Mouse (Mus musculus) inflammation-experienced regulatory T-cells, adult 6 months (primary cell): Measurements from ENCODE around the gene 2010003K11Rik. TPM values are rescaled to one million over a fixed set of nuclear protein-coding genes. Genes with fewer than 3 reads are reported as not detected.

ENCODE experiments used
- ATAC-seq: one replicate; pipeline ENCODE4 v1.8.0; 2017
- polyA plus RNA-seq, 3 experiments: library from polyadenylated mRNA; unstranded; fragments of 100-300 nt; shearing (Covaris generic); gene quantifications; one replicate each; pipeline ENCODE4 v1.2.1; 2017

2010003K11Rik gene
- not detected for polyA plus RNA-seq

- no peak for ATAC-seq
These were observed at the start of gene 2010003K11Rik for GRCm38 (mm10) chr19:4498062-4498933. Gene 2010003K11Rik, minus strand, starts transcription at chr19:4498583.

GRCm38 (mm10) chr19:4547801-4548200, 49.4 kb upstream of the 2010003K11Rik start:
- no peak for ATAC-seq

- ATAC-seq: no peak
These were observed 47.5 kb upstream of the 2010003K11Rik start for GRCm38 (mm10) chr19:4545841-4546240.

- no peak for ATAC-seq
These were observed 46.7 kb upstream of the 2010003K11Rik start for GRCm38 (mm10) chr19:4545091-4545490.

GRCm38 (mm10) chr19:4542081-4542480, 43.7 kb upstream of the 2010003K11Rik start:
- ATAC-seq: no peak

GRCm38 (mm10) chr19:4540992-4541391, 42.6 kb upstream of the 2010003K11Rik start:
- no peak for ATAC-seq

- ATAC-seq: no peak
These were observed 41.9 kb upstream of the 2010003K11Rik start for GRCm38 (mm10) chr19:4540263-4540662.

GRCm38 (mm10) chr19:4536606-4537005, 38.2 kb upstream of the 2010003K11Rik start:
- no peak for ATAC-seq

- no peak for ATAC-seq
These were observed 37.5 kb upstream of the 2010003K11Rik start for GRCm38 (mm10) chr19:4535922-4536321.

GRCm38 (mm10) chr19:4534646-4535045, 36.3 kb upstream of the 2010003K11Rik start:
- ATAC-seq: no peak

- no peak for ATAC-seq
These were observed 23.2 kb upstream of the 2010003K11Rik start for GRCm38 (mm10) chr19:4521426-4522050.

- no peak for ATAC-seq
These were observed 19.1 kb upstream of the 2010003K11Rik start for GRCm38 (mm10) chr19:4517483-4517882.

- ATAC-seq: no peak
These were observed 17.9 kb upstream of the 2010003K11Rik start for GRCm38 (mm10) chr19:4516288-4516687.

GRCm38 (mm10) chr19:4515746-4516145, 17.4 kb upstream of the 2010003K11Rik start:
- ATAC-seq: no peak

GRCm38 (mm10) chr19:4513236-4513858, 15.0 kb upstream of the 2010003K11Rik start:
- no peak for ATAC-seq

GRCm38 (mm10) chr19:4511116-4511841, 12.9 kb upstream of the 2010003K11Rik start:
- no peak for ATAC-seq

GRCm38 (mm10) chr19:4509986-4510963, 11.9 kb upstream of the 2010003K11Rik start, which contains the start of gene Pcx:
Gene Pcx, plus strand, starts transcription at chr19:4510472.
- peak; percentile 92 for ATAC-seq

GRCm38 (mm10) chr19:4507746-4508145, 9.4 kb upstream of the 2010003K11Rik start:
- no peak for ATAC-seq

GRCm38 (mm10) chr19:4504830-4505229, 6.4 kb upstream of the 2010003K11Rik start:
- ATAC-seq: no peak

- ATAC-seq: no peak
These were observed 4.3 kb upstream of the 2010003K11Rik start for GRCm38 (mm10) chr19:4502701-4503100.

GRCm38 (mm10) chr19:4497263-4497973, 965 bp downstream of the 2010003K11Rik start:
- ATAC-seq: no peak
